Mouse (Mus musculus) right cerebral cortex, postnatal 14 days (tissue): Measurements from ENCODE around the gene Anln.
"Not testable (repeated sequence)": the region's sequence is repeated elsewhere in the genome, so short reads cannot be mapped to it uniquely, and the experiment has no call there.

Source experiments
- DNase-seq: peaks from one replicate; pipeline ENCODE4 v3.0.0; 2022

The Anln gene

GRCm38 (mm10) chr9:22316047-22316446 is 72.9 kb downstream of the Anln start:
- DNase-seq, result not testable (repeated sequence)

- no peak for DNase-seq
Observed at GRCm38 (mm10) chr9:22314066-22314465, 74.9 kb downstream of the Anln start.

GRCm38 (mm10) chr9:22313218-22313617 is 75.8 kb downstream of the Anln start:
- DNase-seq, result no peak

GRCm38 (mm10) chr9:22309651-22310050 is 79.3 kb downstream of the Anln start:
- DNase-seq, result no peak

GRCm38 (mm10) chr9:22307920-22308262 is 81.1 kb downstream of the Anln start:
- DNase-seq, result not testable (repeated sequence)

- peak; percentile 95 for DNase-seq
Observed at GRCm38 (mm10) chr9:22307156-22307919, 81.7 kb downstream of the Anln start, which contains the start of gene Zfp810. Gene Zfp810, minus strand, starts transcription at chr9:22307648.

GRCm38 (mm10) chr9:22306726-22307125 is 82.3 kb downstream of the Anln start:
- DNase-seq, result no peak

- no peak for DNase-seq
Observed at GRCm38 (mm10) chr9:22302199-22302598, 86.8 kb downstream of the Anln start.
